Mouse (Mus musculus) CD8-positive naive resting alpha-beta T cell, adult 57 days (primary cell): Measurements from ENCODE around the gene Herpud2. TPM values are rescaled to one million over a fixed set of nuclear protein-coding genes. Genes with fewer than 3 reads are reported as not detected.

ENCODE experiments used
- total RNA-seq: library from RNA; stranded (reverse); gene quantifications from one replicate; pipeline ENCODE4 v1.2.4, GENCODE M21; 2023

The Herpud2 gene
- total RNA-seq, result 85.0 TPM

GRCm38 (mm10) chr9:25151611-25152241, at the start of gene Herpud2:
Gene Herpud2 (minus strand): TSS chr9:25151820.

DNA sequence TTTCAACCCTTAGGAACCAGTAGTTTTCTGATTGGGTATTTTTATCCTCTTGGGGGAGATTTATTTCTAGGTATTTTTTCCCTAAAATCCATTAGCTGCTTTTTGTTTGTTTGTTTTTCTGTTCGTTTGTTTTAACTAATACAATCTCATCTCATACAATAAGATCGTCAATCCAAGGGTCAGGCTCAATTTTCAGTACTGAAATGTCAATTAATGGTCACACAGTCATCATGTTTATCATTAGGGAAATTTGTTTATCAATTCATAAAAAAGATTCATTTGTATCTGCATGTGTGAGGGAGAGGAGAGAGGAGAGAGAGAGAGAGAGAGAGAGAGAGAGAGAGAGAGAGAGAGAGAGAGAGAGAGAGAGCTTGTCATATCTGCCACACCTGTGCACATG, 62.5 kb downstream of the Herpud2 start, which contains the start of gene Gm10181:
TSS of gene Gm10181 (plus strand) at position 301 of the 400 bp plus-strand sequence.

Other genes starting within 250 kb of the Herpud2 start
- not detected for gene Gm10181, start 62.4 kb downstream of the Herpud2 start, total RNA-seq
- 149 TPM for gene Sept7, start 100.6 kb upstream of the Herpud2 start, total RNA-seq